Mouse (Mus musculus) midbrain, embryonic 13.5 days (tissue): ENCODE data around the gene Dcaf7. TPM values are rescaled to one million over a fixed set of nuclear protein-coding genes. Genes with fewer than 3 reads are reported as not detected.
A peak's percentile ranks its signal among the peaks of the same experiment; 100 is the strongest.
"Not testable (repeated sequence)": the region's sequence is repeated elsewhere in the genome, so short reads cannot be mapped to it uniquely, and the experiment has no call there.

Experiments
- ATAC-seq: fragments of 200-750 bp; cut with Nextera tagmentation; 2 replicates; pipeline ENCODE4 v1.8.0; 2017; ENCODE audit warnings: mild to moderate bottlenecking, moderate TSS enrichment, moderate library complexity
- H3K27ac ChIP-seq: fragments of 300-500 bp; sonication (generic); 2 replicates; pipeline ENCODE4 v1.5.1; 2015; ENCODE audit warnings: inconsistent platforms, mild to moderate bottlenecking, moderate library complexity
- H3K27me3 ChIP-seq: fragments of 300-500 bp; sonication (generic); 2 replicates; pipeline ENCODE4 v1.6.1; 2015; ENCODE audit warnings: mild to moderate bottlenecking, inconsistent platforms
- H3K36me3 ChIP-seq: fragments of 300-500 bp; sonication (generic); 2 replicates; pipeline ENCODE4 v1.6.1; 2015; ENCODE audit warnings: mild to moderate bottlenecking, inconsistent platforms
- H3K4me1 ChIP-seq: fragments of 300-500 bp; sonication (generic); replicated peaks from 2 replicates; pipeline ENCODE4 v1.6.1; 2015; ENCODE audit warnings: inconsistent platforms
- H3K4me2 ChIP-seq: fragments of 300-500 bp; sonication (generic); replicated peaks from 2 replicates; pipeline ENCODE4 v1.6.1; 2015; ENCODE audit warnings: moderate library complexity, mild to moderate bottlenecking, inconsistent platforms
- H3K4me3 ChIP-seq: fragments of 300-500 bp; sonication (generic); replicated peaks from 2 replicates; pipeline ENCODE4 v1.5.1; 2015; ENCODE audit warnings: mild to moderate bottlenecking, inconsistent platforms
- H3K9ac ChIP-seq: fragments of 300-500 bp; sonication (generic); replicated peaks from 2 replicates; pipeline ENCODE4 v1.6.1; 2015; ENCODE audit warnings: mild to moderate bottlenecking, inconsistent platforms
- H3K9me3 ChIP-seq: fragments of 300-500 bp; sonication (generic); 2 replicates; pipeline ENCODE4 v1.6.1; 2016; ENCODE audit warnings: mild to moderate bottlenecking, inconsistent platforms
- WGBS: fragments of 180-500 bp; shearing (Covaris S2); methylation state at CpG from one replicate; pipeline ENCODE4 v1.1.7; 2015; 5-methylcytosine and 5-hydroxymethylcytosine counted together
- polyA plus RNA-seq: library from polyadenylated mRNA; unstranded; fragments of >200 nt; fragmentation: Nextera tagmentation; extraction: Ambion mirVana; gene quantifications from 2 replicates; pipeline ENCODE4 v1.2.1, GENCODE M21; 2015

Dcaf7 gene
- polyA plus RNA-seq, 1 experiment from 2014 or later: 119 TPM

DNA sequence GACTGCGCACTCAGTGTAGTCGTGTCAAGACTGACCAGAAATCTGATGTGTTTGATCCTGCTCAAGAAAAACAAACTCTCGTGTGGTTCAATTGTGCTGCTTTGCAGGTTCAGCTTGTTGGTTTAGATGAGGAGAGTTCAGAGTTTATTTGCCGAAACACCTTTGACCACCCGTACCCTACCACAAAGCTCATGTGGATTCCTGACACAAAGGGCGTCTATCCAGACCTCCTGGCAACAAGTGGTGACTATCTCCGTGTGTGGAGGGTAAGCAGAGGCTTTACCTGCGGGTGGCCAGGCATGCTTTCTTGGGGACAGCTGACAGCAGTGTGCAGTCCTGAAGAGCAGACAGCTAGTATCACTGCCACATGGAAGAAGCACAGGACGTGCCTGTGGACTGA is 9.9 kb downstream of the Dcaf7 start:
- ATAC-seq: no peak
- Histone ChIP-seq H3K27ac (no peak overlapping the region), H3K27me3 (no peaks in the 10 kb centered on the region), H3K9ac (no peak overlapping the region), H3K9me3 (no peaks in the 10 kb centered on the region), H3K4me3 (no peak overlapping the region), H3K4me1 (no peaks in the 10 kb centered on the region), H3K4me2 (no peak overlapping the region), H3K36me3 (peaks cover 46% of the 10 kb centered on the region)
- WGBS: 90% methylated on average over 9 of the region's 9 CpGs

DNA sequence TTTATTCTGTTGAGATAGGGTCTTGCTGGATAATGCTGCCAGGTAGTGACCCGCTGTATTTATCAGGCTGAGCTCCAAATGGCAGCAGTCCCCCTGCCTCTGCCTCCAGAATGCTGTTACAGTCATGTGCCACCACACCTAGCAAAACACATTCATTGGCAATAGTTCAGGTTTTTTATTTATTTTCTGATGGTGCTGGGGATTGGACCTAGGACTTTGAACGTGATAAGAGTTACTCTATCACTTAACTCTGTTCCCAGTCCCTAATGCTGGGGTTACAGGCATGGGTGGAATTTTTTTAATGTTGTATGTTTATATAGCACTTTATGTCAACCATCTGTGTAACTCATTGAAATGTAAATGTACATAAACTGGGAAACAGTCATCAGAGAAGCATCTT is 17.2 kb downstream of the Dcaf7 start:
- 100% methylated on average over 2 of the region's 2 CpGs for WGBS
- no peak overlapping the region for H3K27ac ChIP-seq
- no peak for ATAC-seq
- no peak overlapping the region for H3K4me3 ChIP-seq
- H3K4me2 ChIP-seq: no peak overlapping the region
- H3K27me3 ChIP-seq: no peaks in the 10 kb centered on the region
- H3K4me1 ChIP-seq: no peaks in the 10 kb centered on the region
- H3K36me3 ChIP-seq: peaks cover 95% of the 10 kb centered on the region
- H3K9me3 ChIP-seq: no peaks in the 10 kb centered on the region
- no peak overlapping the region for H3K9ac ChIP-seq

DNA sequence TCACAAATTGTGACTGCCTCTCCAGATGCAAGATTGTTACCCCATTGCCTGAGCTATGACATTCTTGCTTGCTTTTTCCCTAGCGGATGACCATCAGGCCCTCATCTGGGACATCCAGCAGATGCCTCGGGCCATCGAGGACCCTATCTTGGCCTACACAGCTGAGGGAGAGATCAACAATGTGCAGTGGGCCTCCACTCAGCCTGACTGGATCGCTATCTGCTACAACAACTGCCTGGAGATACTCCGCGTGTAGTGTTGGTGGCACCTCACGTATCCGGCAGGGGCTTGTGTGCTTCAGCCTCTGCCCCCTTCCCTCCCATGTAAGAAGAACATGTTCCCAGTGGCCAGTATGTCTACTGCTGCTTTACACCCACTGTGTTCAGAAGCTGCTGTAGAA is 17.9 kb downstream of the Dcaf7 start:
- Histone ChIP-seq H3K4me3 (no peak overlapping the region), H3K36me3 (peaks cover 95% of the 10 kb centered on the region), H3K9ac (no peak overlapping the region), H3K4me1 (no peaks in the 10 kb centered on the region), H3K27ac (no peak overlapping the region), H3K9me3 (no peaks in the 10 kb centered on the region), H3K4me2 (no peak overlapping the region), H3K27me3 (no peaks in the 10 kb centered on the region)
- WGBS: 97% methylated on average over 8 of the region's 8 CpGs
- ATAC-seq: no peak

DNA sequence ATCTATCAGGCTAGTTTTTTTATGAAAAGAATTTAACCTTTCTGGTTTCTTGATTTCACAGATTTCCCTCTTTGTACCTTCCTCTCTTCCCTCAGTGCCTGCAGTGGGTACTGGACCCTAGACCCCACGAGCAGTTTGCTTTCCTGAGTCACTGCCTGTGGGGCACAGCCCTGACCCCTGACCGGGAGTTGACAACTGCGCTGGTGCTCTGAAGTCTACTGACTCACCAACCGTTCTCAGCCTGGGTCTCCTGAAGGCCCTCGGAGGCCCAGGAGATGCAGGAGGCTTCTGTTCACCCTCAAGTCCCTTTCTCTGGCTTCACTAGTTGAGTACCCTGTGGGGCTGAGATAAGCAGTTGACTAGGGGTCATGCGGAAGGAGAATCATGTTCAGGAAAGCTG is 18.7 kb downstream of the Dcaf7 start:
- Histone ChIP-seq H3K4me3 (no peak overlapping the region), H3K27ac (no peak overlapping the region), H3K9ac (no peak overlapping the region), H3K9me3 (no peaks in the 10 kb centered on the region), H3K36me3 (peaks cover 96% of the 10 kb centered on the region), H3K27me3 (no peaks in the 10 kb centered on the region), H3K4me2 (no peak overlapping the region), H3K4me1 (no peaks in the 10 kb centered on the region)
- 87% methylated on average over 6 of the region's 6 CpGs for WGBS
- no peak for ATAC-seq

DNA sequence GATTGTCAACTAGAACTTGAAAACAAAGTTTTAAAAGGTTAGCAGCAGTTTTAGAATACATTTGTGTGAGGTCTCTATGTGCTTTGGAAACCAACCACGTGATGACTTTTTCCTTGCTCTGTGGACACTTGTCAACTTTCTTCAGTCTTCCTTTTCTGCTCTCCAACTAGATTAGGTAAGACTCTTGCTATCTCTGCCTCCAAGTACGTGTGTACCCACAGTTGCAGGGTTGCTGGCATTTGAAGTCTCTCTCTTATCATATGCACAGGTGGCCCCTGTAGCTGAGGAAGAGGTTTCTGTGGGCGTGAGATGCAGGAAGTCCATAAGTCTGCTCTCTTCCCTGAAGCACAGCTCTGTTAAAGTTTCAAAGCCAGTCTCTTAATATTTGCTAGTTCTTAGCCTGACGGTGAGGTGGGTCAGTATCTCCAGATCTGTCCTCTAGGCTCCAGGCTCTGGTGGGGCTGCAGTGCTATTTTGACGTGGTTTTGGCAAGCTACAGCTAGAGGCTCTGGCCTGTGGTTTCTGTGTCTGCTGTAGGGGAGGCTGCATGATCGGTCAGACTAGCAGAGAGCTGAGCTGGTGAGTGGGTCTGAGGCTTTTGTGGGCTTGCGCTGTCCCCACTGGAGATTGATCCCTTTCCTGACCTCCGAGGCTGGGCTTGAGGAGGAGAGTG is 20.3 kb downstream of the Dcaf7 start:
- H3K27ac ChIP-seq: no peak overlapping the region
- WGBS: 92% methylated on average over 8 of the region's 8 CpGs
- H3K9ac ChIP-seq: no peak overlapping the region
- no peaks in the 10 kb centered on the region for H3K27me3 ChIP-seq
- H3K9me3 ChIP-seq: no peaks in the 10 kb centered on the region
- no peaks in the 10 kb centered on the region for H3K4me1 ChIP-seq
- H3K36me3 ChIP-seq: peaks cover 82% of the 10 kb centered on the region
- ATAC-seq: no peak
- no peak overlapping the region for H3K4me3 ChIP-seq
- H3K4me2 ChIP-seq: no peak overlapping the region

DNA sequence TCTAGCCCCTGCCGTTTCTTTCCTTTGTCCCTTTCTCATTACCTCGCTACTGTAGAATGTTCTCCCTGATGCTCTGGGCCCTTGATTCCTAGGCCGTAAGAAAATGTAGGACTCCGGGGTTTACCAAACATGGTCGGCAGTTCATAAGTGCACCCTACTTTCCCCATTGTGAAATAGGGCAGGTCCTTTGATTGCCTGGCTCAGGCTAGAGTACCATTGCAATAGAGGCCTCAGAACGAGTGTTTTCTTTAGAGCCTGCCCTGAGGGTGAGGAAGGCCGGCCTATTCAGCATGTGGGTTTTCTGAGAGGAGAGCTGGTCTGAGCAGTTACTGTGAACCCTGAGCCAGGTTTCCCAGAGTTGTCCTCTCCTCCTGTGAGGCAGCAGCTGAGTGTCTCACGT is 21.3 kb downstream of the Dcaf7 start:
- WGBS: 83% methylated on average over 8 of the region's 8 CpGs
- no peak for ATAC-seq
- Histone ChIP-seq H3K9ac (no peak overlapping the region), H3K4me3 (no peak overlapping the region), H3K9me3 (no peaks in the 10 kb centered on the region), H3K4me2 (no peak overlapping the region), H3K36me3 (peaks cover 72% of the 10 kb centered on the region), H3K27me3 (no peaks in the 10 kb centered on the region), H3K27ac (no peak overlapping the region), H3K4me1 (no peaks in the 10 kb centered on the region)

DNA sequence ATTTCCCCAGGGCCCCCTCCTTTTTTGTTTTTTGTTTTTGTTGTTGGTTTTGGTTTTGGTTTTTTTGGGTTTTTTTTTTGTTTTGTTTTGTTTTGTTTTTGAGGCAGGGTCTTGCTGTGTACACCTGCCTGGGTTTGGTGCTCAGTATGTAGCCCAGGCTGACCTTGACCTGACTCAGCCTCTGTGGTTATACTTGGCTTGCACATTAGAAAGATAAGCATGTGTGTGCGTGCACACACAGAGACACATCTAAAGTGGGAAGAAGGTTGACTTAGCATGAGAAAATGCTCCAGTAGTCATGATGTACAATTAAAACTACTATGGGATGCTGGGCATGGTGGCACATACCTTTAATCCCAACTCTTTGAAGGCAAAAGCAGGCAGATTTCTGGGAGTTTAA is 23.9 kb downstream of the Dcaf7 start:
- Histone ChIP-seq H3K4me1 (0 out of 2 replicates have a peak, but pooled peaks cover 6% of the 10 kb centered on the region), H3K9ac (no peak overlapping the region), H3K4me2 (no peak overlapping the region), H3K9me3 (no peaks in the 10 kb centered on the region), H3K36me3 (peaks cover 47% of the 10 kb centered on the region), H3K27ac (no peak overlapping the region), H3K27me3 (no peaks in the 10 kb centered on the region), H3K4me3 (no peak overlapping the region)
- no peak for ATAC-seq
- WGBS: 100% methylated on average over 1 of the region's 1 CpGs

DNA sequence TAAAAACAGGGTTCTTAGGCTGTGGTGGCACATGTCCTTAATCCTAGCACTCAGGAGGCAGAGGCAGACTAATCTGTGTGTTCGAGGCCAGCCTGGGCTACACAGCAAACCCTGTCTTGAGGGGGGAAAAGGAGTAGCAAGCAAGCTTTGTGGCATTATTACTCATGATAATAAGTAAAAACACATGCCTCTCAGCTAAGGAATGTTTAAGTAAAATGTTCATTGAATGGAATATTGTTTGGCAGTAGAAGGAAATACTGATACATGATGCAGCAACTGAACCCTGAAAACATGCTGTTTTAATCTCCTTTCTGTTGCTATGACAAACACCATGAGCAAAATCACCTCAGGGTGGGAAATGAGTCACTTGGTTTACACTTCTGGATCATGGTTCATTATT is 24.6 kb downstream of the Dcaf7 start:
- no peak overlapping the region for H3K27ac ChIP-seq
- H3K9me3 ChIP-seq: no peaks in the 10 kb centered on the region
- no peaks in the 10 kb centered on the region for H3K27me3 ChIP-seq
- no peak for ATAC-seq
- H3K4me3 ChIP-seq: no peak overlapping the region
- no peak overlapping the region for H3K9ac ChIP-seq
- peaks cover 39% of the 10 kb centered on the region for H3K36me3 ChIP-seq
- H3K4me2 ChIP-seq: no peak overlapping the region
- H3K4me1 ChIP-seq: 0 out of 2 replicates have a peak, but pooled peaks cover 7% of the 10 kb centered on the region
- 89% methylated on average over 1 of the region's 1 CpGs for WGBS

DNA sequence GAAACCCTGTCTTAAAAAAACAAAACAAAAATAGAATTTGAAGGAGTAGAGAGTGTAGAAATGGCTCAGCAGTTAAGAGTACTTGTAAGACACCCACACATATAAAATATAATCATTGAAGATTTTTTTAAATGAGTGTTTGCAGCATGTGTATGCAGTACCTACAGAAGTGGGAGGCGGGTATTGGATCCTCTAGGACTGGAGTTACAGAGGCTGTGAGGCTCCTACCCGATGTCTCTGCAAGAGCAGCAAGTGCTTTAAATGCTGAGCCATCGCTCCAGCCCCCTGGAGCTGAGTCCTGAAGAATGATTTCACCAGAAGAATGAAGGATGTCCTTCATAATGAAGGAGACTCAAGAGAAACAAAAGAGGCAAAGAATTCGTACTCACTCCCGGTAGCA is 27.1 kb downstream of the Dcaf7 start:
- 83% methylated on average over 5 of the region's 5 CpGs for WGBS
- peaks cover 15% of the 10 kb centered on the region for H3K36me3 ChIP-seq

DNA sequence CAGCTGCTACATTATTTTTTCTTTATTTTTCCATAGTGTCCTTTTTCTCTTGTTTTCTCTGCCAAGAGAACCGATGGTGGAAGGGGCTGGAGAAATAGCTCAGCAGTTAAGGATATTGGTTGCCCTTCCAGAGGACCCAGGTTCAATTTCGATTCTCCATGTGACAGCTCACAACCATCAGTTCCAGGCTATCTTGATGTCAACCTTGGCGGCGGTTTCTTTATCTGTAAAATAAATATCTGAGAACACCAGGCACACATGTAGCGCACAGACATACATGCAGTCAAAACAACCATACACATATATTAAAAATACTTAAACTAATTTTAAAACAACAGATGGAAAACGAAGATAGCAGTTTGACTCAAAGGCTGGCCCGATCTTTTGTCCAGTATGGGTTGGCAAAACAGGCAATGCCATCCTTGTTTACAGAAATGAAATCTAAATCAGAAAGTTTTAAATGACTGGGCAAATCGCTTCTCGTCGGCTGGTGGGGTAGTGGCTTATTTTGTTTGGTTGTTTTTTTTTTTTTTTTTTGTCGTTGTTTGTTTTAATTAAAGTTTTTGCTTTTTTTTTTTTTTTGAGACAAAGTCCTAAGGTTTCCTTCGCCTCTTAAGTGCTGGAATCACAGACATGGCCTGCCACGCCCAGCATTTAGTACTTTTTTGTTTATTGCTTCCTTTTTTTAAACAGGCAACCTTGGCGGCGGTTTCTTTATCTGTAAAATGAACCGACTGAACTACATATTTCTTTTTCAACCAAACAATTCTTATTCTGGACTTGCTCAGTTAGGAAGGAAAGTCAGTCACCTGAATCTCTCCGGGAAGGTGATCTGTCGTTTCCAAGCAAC is 28.6 kb downstream of the Dcaf7 start:
- Histone ChIP-seq H3K9ac (peak overlapping the region; percentile 88; the same call in 1 of the 2 replicates), H3K27ac (no peak overlapping the region), H3K36me3 (no peaks in the 10 kb centered on the region), H3K4me1 (peaks cover 15% of the 10 kb centered on the region), H3K27me3 (no peaks in the 10 kb centered on the region), H3K4me2 (peak overlapping the region; percentile 93), H3K9me3 (no peaks in the 10 kb centered on the region), H3K4me3 (peak overlapping the region; percentile 89)
- ATAC-seq: no peak; the same call in 1 of the 2 replicates
- WGBS: 45% methylated on average over 18 of the region's 18 CpGs

More for the DNA sequence above, 27.1 kb downstream of the Dcaf7 start:
- Histone ChIP-seq H3K9ac (no peak overlapping the region), H3K9me3 (no peaks in the 10 kb centered on the region), H3K4me2 (no peak overlapping the region), H3K27me3 (no peaks in the 10 kb centered on the region), H3K4me3 (no peak overlapping the region), H3K27ac (no peak overlapping the region), H3K4me1 (peaks cover 15% of the 10 kb centered on the region)
- no peak for ATAC-seq

DNA sequence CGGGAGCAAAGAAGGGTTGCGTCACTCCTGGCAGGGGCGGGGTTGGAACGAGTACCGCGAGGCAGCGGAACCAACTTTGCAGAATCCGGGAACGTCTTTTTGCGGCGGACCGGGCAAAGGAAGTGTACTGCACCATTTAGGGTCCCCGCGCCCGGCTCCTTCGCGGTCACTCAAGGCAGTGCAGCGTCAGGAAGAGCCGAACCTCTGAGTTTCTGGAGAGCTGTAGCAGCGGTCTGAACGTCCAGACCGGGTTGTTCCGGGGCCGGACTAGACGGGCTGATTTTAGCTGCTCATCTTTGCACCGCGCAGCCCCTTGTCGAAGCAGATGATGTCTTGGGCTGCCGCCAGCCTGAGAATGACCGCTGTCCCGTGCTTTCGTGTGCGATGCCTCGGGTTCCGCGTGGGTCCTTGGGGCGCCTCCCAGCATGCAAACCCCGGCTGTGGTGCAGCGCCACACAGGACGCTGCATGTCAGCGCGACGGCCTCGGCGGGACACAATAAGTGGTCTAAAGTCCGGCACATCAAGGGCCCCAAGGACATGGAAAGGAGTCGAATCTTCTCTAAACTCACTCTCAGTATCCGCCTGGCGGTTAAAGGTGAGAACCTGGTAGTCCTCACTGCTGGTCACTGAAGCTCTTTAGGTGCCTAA is 29.4 kb downstream of the Dcaf7 start, which contains the start of gene Taco1:
TSS of gene Taco1 (plus strand) at position 139 of the 649 bp plus-strand sequence.
- WGBS: under 1% methylated on average over 49 of the region's 49 CpGs
- H3K36me3 ChIP-seq: no peaks in the 10 kb centered on the region
- peak; percentile 99 for ATAC-seq
- peak within 1 kb of the TSS; percentile 88 for H3K9ac ChIP-seq
- peak within 1 kb of the TSS; percentile 71 for H3K27ac ChIP-seq
- peak within 1 kb of the TSS; percentile 93 for H3K4me2 ChIP-seq
- H3K9me3 ChIP-seq: no peaks in the 10 kb centered on the region
- peaks cover 15% of the 10 kb centered on the region for H3K4me1 ChIP-seq
- no peaks in the 10 kb centered on the region for H3K27me3 ChIP-seq
- H3K4me3 ChIP-seq: peak within 1 kb of the TSS; percentile 89

DNA sequence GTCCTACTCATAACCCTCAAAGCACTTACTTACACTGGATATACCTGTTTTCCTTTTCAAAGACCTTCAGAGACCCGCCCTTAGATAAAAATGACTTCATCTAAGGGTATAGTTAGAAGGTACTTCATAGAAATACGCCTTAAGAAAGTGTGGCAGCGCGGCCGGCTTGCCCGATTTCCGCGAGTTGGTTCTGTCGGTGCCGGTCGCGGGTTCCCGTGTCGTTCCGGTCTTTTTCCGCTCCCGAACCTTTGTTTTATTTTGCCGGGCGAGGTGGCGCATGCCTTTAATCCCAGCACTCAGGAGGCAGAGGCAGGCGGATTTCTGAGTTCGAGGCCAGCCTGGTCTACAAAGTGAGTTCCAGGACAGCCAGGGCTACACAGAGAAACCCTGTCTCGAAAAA is 29.9 kb downstream of the Dcaf7 start:
- WGBS: 18% methylated on average over 23 of the region's 23 CpGs
- not testable (repeated sequence) for H3K36me3 ChIP-seq, H3K27me3 ChIP-seq, ATAC-seq, H3K9me3 ChIP-seq
- Histone ChIP-seq H3K4me3 (peak overlapping the region; percentile 89), H3K4me1 (peaks cover 15% of the 10 kb centered on the region), H3K27ac (peak overlapping the region; percentile 71), H3K4me2 (peak overlapping the region; percentile 93), H3K9ac (peak overlapping the region; percentile 88)
